Mouse (Mus musculus) bone marrow, adult 2 months (tissue): ENCODE data around the gene Asgr2.

Experiments
- CTCF ChIP-seq: fragments of 200-500 bp; IDR thresholded peaks from 2 replicates; pipeline ENCODE4 v1.5.1; 2011; ENCODE audit warnings: low read length, control low read depth; ENCODE audit not compliant: control insufficient read depth, insufficient read depth
- POLR2A ChIP-seq: fragments of 200-500 bp; IDR thresholded peaks from 2 replicates; pipeline ENCODE4 v1.6.1; 2011; ENCODE audit warnings: low read depth, mild to moderate bottlenecking, control low read depth, low read length, borderline replicate concordance; ENCODE audit not compliant: control insufficient read depth

GRCm38 (mm10) chr11:70114562-70114961, 22.1 kb downstream of the Asgr2 start:
- TF ChIP-seq POLR2A (no peak), CTCF (no peak)
